Mouse (Mus musculus): Measurements from ENCODE around the gene Smchd1. TPM values are rescaled to one million over a fixed set of nuclear protein-coding genes. Genes with fewer than 3 reads are reported as not detected.
A peak's percentile ranks its signal among the peaks of the same experiment; 100 is the strongest.

Gene Smchd1
- total RNA-seq, 2 experiments from 2014 or later = 9.4 to 9.5 TPM

GRCm38 (mm10) chr17:71311340-71312171 is 163.6 kb downstream of the Smchd1 start, which contains the start of gene Emilin2:
Gene Emilin2 (minus strand): TSS chr17:71311978.
- peak in 1 of 2 experiments; percentile 48 for DNase-seq
- intact Hi-C loops (cut with DNase I) = loop anchor here (1.0 kb wide), 1 partner anchor 58 kb away; no protein-coding TSS in a partner anchor

- intact Hi-C loops (cut with DNase I) = loop anchor here (1.0 kb wide), 1 partner anchor 57 kb away; no protein-coding TSS in a partner anchor
- peak; percentile 56 to 57 for DNase-seq
Observed at GRCm38 (mm10) chr17:71310486-71311339, 164.4 kb downstream of the Smchd1 start.

GRCm38 (mm10) chr17:71309711-71310485 is 165.2 kb downstream of the Smchd1 start:
- no peak for DNase-seq
- intact Hi-C loops (cut with DNase I) = no loop called here

- DNase-seq = no peak
- intact Hi-C loops (cut with DNase I) = no loop called here
Observed at GRCm38 (mm10) chr17:71309141-71309540, 166.0 kb downstream of the Smchd1 start.

GRCm38 (mm10) chr17:71308296-71308695 is 166.8 kb downstream of the Smchd1 start:
- DNase-seq = no peak
- intact Hi-C loops (cut with DNase I) = no loop called here

- no peak for DNase-seq
- intact Hi-C loops (cut with DNase I) = no loop called here
Observed at GRCm38 (mm10) chr17:71307251-71307790, 167.8 kb downstream of the Smchd1 start.

GRCm38 (mm10) chr17:71306716-71307115 is 168.4 kb downstream of the Smchd1 start:
- intact Hi-C loops (cut with DNase I) = no loop called here
- no peak for DNase-seq

- intact Hi-C loops (cut with DNase I) = no loop called here
- DNase-seq = no peak
Observed at GRCm38 (mm10) chr17:71306091-71306490, 169.1 kb downstream of the Smchd1 start.

- intact Hi-C loops (cut with DNase I) = no loop called here
- DNase-seq = no peak
Observed at GRCm38 (mm10) chr17:71303444-71303843, 171.7 kb downstream of the Smchd1 start.

- no peak for DNase-seq
Observed at GRCm38 (mm10) chr17:71301413-71301812, 173.7 kb downstream of the Smchd1 start.

GRCm38 (mm10) chr17:71300338-71300737 is 174.8 kb downstream of the Smchd1 start:
- intact Hi-C loops (cut with DNase I) = no loop called here
- peak in 1 of 2 experiments; percentile 57 for DNase-seq

More at GRCm38 (mm10) chr17:71301413-71301812, 173.7 kb downstream of the Smchd1 start:
- intact Hi-C loops (cut with DNase I) = no loop called here

GRCm38 (mm10) chr17:71299879-71300278 is 175.3 kb downstream of the Smchd1 start:
- DNase-seq = no peak

GRCm38 (mm10) chr17:71294570-71294969 is 180.6 kb downstream of the Smchd1 start:
- no peak for DNase-seq
- intact Hi-C loops (cut with DNase I) = no loop called here

More at GRCm38 (mm10) chr17:71299879-71300278, 175.3 kb downstream of the Smchd1 start:
- intact Hi-C loops (cut with DNase I) = no loop called here

Other genes with a start within 250 kb of the Smchd1 start
- 1 to 10 TPM; 6.6 to 6.7 TPM for gene Emilin2, start 163.4 kb downstream of the Smchd1 start, total RNA-seq (2021)
- gene Gm4707, start 15.4 kb downstream of the Smchd1 start, total RNA-seq (2021) = 1 to 10 TPM in 1 of 2 experiments, under 1 TPM in 1; 0.52 to 1.6 TPM
- under 1 TPM; 0.33 to 0.57 TPM for gene Ndc80, start 51.5 kb upstream of the Smchd1 start, total RNA-seq (2021)
- under 1 TPM; 0.31 to 0.35 TPM for gene Spdya, start 76.7 kb upstream of the Smchd1 start, total RNA-seq (2021)
- 10 to 100 TPM; 20.3 to 31.9 TPM for gene Wdr43, start 140.6 kb upstream of the Smchd1 start, total RNA-seq (2021)
- 1 to 10 TPM; 2.4 to 2.6 TPM for gene Togaram2, start 197.9 kb upstream of the Smchd1 start, total RNA-seq (2021)